21 mouse cellular contexts compared by ENCODE assay signal in genomic region chr1:67505746-67506145, GRCm38 (mm10).
A peak's percentile ranks its signal among the peaks of the same experiment; 100 is the strongest.
DNase-seq lines count a peak whose midpoint lies in the region; ATAC-seq and TF ChIP-seq lines count a peak whose summit lies in the region.
"Had no signal": no experiment of that assay in that cellular context is flagged by ENCODE, and none has a peak within 500 bp of the region (broad histone marks: within the 10 kb centered on the region; RNA-seq: fewer than 3 reads in every experiment).

No protein-coding gene starts in this region.

- H3K9ac ChIP-seq in embryonic facial prominence, embryonic 14.5 days (ENCODE audit: low read depth, low read length) = no peak overlapping the region

- H3K4me1 ChIP-seq in embryonic facial prominence, embryonic 14.5 days (ENCODE audit: control insufficient read depth, insufficient read depth, low read length) = no peaks in the 10 kb centered on the region
- H3K4me1 ChIP-seq in embryonic facial prominence, embryonic 10.5 days = no peaks in the 10 kb centered on the region
- no peaks in the 10 kb centered on the region for H3K4me1 ChIP-seq in cerebellum, adult 2 months (ENCODE audit: control insufficient read depth, insufficient read depth, low read length)
- H3K4me1 ChIP-seq: limb, embryonic 10.5 days; megakaryocyte, embryonic 14.5 days had no signal

- no peaks in the 10 kb centered on the region for H3K9me3 ChIP-seq in embryonic facial prominence, embryonic 14.5 days (ENCODE audit: control insufficient read depth, low read length)
- H3K9me3 ChIP-seq in embryonic facial prominence, embryonic 10.5 days = no peaks in the 10 kb centered on the region
- H3K9me3 ChIP-seq: limb, embryonic 10.5 days; megakaryocyte, embryonic 14.5 days had no signal

- no peak for ATAC-seq in embryonic facial prominence, embryonic 14.5 days (ENCODE audit: low read depth)

- H3K4me2 ChIP-seq in embryonic facial prominence, embryonic 14.5 days (ENCODE audit: low read depth, low read length) = no peak overlapping the region
- H3K4me2 ChIP-seq: liver, embryonic 11.5 days had no signal

- peak; percentile 22 for DNase-seq in embryonic facial prominence, embryonic 14.5 days (ENCODE audit: low spot score)
- DNase-seq in embryonic facial prominence, embryonic 10.5 days (ENCODE audit: low spot score) = no peak
- DNase-seq in layer of hippocampus, adult 11-12 months (ENCODE audit: low spot score) = peak; percentile 32
- DNase-seq in layer of hippocampus, postnatal 25 days (ENCODE audit: extremely low spot score in 1 of 2, low spot score in 1 of 2) = no peak
- DNase-seq in brain, adult 2 months (ENCODE audit: low read depth, low spot score) = peak; percentile 56
- DNase-seq in layer of hippocampus, adult 9-11 months = peak; percentile 66
- DNase-seq in urinary bladder, adult 18-20 months (ENCODE audit: low spot score in 2 of 2) = no peak
- DNase-seq in cerebellum, adult 2 months = no peak
- DNase-seq: adrenal gland, adult 2 months; cerebellum, adult 11-12 months; cerebellum, postnatal 25 days; gastrocnemius, postnatal 10 days; heart, adult 2 months; kidney, adult 11 months; lung, adult 18-20 months; lung, postnatal 14 days; retina, postnatal 1 day; thymus, adult 2 months had no signal

- no peaks in the 10 kb centered on the region for H3K27me3 ChIP-seq in embryonic facial prominence, embryonic 14.5 days (replicated peaks; ENCODE audit: control insufficient read depth, insufficient read depth, low read length)
- no peaks in the 10 kb centered on the region for H3K27me3 ChIP-seq in embryonic facial prominence, embryonic 10.5 days (replicated peaks; ENCODE audit: low read depth, poor library complexity, severe bottlenecking)
- no peaks in the 10 kb centered on the region for H3K27me3 ChIP-seq in cerebellum, adult 2 months (ENCODE audit: control insufficient read depth, insufficient read depth, low read length)
- H3K27me3 ChIP-seq: megakaryocyte, embryonic 14.5 days had no signal

- 61% methylated on average over 2 of the region's 2 CpGs for WGBS in embryonic facial prominence, embryonic 14.5 days
- 81% methylated on average over 2 of the region's 2 CpGs for WGBS in embryonic facial prominence, embryonic 10.5 days
- WGBS in cerebellum, adult 2 months = 45% methylated on average over 2 of the region's 2 CpGs

- no peak for TF ChIP-seq CTCF in cerebellum, adult 2 months (IDR thresholded peaks at IDR 0.05; ENCODE audit: borderline replicate concordance, insufficient read depth, low read depth, low read length)

- H3K4me3 ChIP-seq in embryonic facial prominence, embryonic 14.5 days (ENCODE audit: low read depth, low read length) = no peak overlapping the region
- no peak overlapping the region for H3K4me3 ChIP-seq in embryonic facial prominence, embryonic 10.5 days
- no peak overlapping the region for H3K4me3 ChIP-seq in cerebellum, adult 2 months (replicated peaks; ENCODE audit: insufficient read depth, low read depth, low read length)
- H3K4me3 ChIP-seq: heart, adult 2 months; limb, embryonic 10.5 days; megakaryocyte, embryonic 14.5 days had no signal

- TF ChIP-seq POLR2A in cerebellum, adult 2 months (IDR thresholded peaks at IDR 0.05; ENCODE audit: borderline replicate concordance, insufficient read depth, low read length) = no peak

- no peak overlapping the region for H3K27ac ChIP-seq in embryonic facial prominence, embryonic 14.5 days (replicated peaks; ENCODE audit: low read depth, low read length)
- H3K27ac ChIP-seq in embryonic facial prominence, embryonic 10.5 days (replicated peaks) = no peak overlapping the region
- H3K27ac ChIP-seq in cerebellum, adult 2 months (ENCODE audit: insufficient read depth, low read length) = no peak overlapping the region
- H3K27ac ChIP-seq: heart, adult 2 months; limb, embryonic 10.5 days had no signal

- no peaks in the 10 kb centered on the region for H3K36me3 ChIP-seq in embryonic facial prominence, embryonic 14.5 days (ENCODE audit: control insufficient read depth, insufficient read depth, low read length)
- H3K36me3 ChIP-seq in embryonic facial prominence, embryonic 10.5 days (replicated peaks) = no peaks in the 10 kb centered on the region
- H3K36me3 ChIP-seq: limb, embryonic 10.5 days had no signal

Comparison
In these comparisons a context has a peak if more than half of its experiments do, and no peak if none do; other contexts are left out.
1. DNase-seq: peak in embryonic facial prominence, embryonic 14.5 days (single experiment), layer of hippocampus, adult 11-12 months (single experiment), brain, adult 2 months (single experiment) and layer of hippocampus, adult 9-11 months (single experiment); none in embryonic facial prominence, embryonic 10.5 days (single experiment), layer of hippocampus, postnatal 25 days (0 of 2), urinary bladder, adult 18-20 months (0 of 2) and cerebellum, adult 2 months (0 of 2).